Mouse (Mus musculus) retina, postnatal 1 day (tissue): Measurements from ENCODE around the gene Sema3c.

Experiments used
- DNase-seq: peaks from one replicate; pipeline ENCODE4 v3.0.0-alpha.2; 2012

Sema3c gene

GRCm38 (mm10) chr5:17648865-17649542 lies 74.9 kb downstream of the Sema3c start:
- DNase-seq = no peak

GRCm38 (mm10) chr5:17661223-17661622 lies 87.1 kb downstream of the Sema3c start:
- DNase-seq = no peak

DNA sequence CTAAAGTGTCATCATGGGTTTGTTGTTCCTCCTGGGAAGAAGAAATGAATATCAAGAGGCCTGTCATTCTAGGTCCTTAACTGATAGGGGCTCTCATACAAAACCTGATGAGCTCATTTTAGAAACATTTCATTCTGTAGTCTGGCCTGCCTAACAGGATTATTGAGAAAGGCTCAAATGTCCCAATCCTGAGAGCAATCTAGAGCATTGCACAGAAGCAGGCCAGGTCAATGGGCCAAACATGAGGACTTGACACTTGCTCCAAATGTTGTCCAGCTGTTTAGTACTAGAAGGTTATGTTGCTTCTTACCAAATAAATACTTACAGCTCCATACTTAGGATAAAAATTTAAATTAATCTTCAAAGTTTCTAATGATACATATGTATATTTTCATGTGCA lies 97.3 kb downstream of the Sema3c start:
- no peak for DNase-seq

- no peak for DNase-seq
These were observed 106.8 kb downstream of the Sema3c start for GRCm38 (mm10) chr5:17680862-17681261.

GRCm38 (mm10) chr5:17689121-17689520 lies 115.0 kb downstream of the Sema3c start:
- DNase-seq = no peak

GRCm38 (mm10) chr5:17689604-17690003 lies 115.5 kb downstream of the Sema3c start:
- no peak for DNase-seq

GRCm38 (mm10) chr5:17695366-17695765 lies 121.3 kb downstream of the Sema3c start:
- DNase-seq = no peak

DNA sequence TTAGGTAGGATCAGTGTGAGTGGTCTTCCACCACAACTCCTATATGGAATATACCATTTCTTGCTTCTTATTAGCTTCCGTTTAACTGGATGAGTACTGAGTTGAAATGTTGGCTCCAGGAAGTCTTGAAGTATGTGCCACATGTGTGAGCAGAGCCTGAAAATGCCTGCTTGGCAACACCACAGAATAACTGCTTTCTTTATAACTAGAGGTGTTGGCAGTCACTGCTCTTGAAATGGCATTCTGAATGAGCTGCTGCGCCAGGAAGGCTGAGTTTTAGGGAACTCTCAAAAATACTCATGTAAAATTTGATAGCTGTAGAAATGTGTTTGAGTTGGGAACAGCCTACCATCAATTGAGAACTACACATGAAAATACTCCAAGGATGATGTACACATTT lies 124.8 kb downstream of the Sema3c start:
- no peak for DNase-seq

GRCm38 (mm10) chr5:17704160-17704559 lies 130.1 kb downstream of the Sema3c start:
- DNase-seq = no peak

GRCm38 (mm10) chr5:17707086-17707485 lies 133.0 kb downstream of the Sema3c start:
- DNase-seq = no peak

- no peak for DNase-seq
These were observed 138.3 kb downstream of the Sema3c start for GRCm38 (mm10) chr5:17712374-17712773.

- no peak for DNase-seq
These were observed 141.1 kb downstream of the Sema3c start for GRCm38 (mm10) chr5:17715206-17715605.

DNA sequence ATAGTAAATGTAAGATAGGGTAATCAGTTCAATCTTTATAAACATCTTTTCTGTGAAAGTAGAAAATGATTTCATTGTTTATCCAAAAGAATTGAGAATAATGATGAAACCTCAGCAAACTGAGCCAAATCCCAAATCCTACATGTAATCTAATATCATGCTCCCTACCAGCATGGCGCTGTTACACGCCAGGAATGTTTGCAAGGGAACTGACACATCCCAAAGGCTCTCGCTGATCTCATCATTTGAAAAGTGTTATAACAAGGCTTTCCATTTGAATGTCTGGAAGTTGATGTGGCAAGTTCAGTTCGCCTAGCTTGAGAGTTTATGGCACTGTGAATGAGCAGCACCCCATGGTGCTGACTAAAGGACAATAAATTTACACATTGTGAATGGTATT lies 145.9 kb downstream of the Sema3c start:
- DNase-seq = no peak

DNA sequence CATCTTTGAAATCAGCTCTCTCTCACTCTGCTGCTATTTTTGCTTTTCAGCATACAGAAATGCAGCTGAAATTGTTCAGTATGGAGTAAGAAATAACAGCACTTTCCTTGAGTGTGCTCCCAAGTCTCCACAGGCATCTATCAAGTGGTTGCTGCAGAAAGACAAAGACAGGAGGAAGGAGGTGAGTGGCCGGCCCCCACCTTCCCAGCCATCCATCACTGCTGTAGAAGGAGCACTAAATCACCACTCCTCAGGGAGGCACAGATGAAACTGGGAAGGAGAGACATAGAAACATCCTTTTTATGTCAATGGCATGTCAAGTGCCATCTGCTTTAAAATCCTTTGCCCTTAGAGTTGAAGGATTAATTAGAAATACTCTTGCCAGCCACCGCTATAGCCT lies 149.9 kb downstream of the Sema3c start:
- DNase-seq = no peak

- DNase-seq = no peak
These were observed 154.0 kb downstream of the Sema3c start for GRCm38 (mm10) chr5:17728047-17728446.

- DNase-seq = peak; percentile 4
These were observed 165.7 kb downstream of the Sema3c start for GRCm38 (mm10) chr5:17739805-17740204.

GRCm38 (mm10) chr5:17746520-17746919 lies 172.4 kb downstream of the Sema3c start:
- DNase-seq = no peak

DNA sequence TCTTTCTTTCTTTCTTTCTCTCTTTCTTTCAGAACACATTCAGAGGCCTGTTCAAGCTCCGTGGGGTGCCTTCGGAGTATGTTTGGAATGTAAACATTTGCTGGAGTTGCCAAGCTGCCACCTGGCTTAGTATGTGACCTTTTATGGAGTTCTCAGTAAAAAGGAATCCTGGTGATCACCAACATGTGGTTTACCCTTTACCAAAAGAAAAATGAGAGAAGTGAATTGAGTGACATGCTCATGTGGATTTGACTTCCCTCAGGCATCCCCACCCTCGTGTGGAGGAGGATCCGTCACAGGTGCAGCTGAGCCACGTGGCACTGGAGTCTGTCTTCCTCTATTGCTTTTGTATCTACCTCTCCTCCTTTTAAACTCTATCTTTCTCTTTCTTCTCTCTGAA lies 173.1 kb downstream of the Sema3c start:
- no peak for DNase-seq

- no peak for DNase-seq
These were observed 174.2 kb downstream of the Sema3c start for GRCm38 (mm10) chr5:17748293-17748692.

DNA sequence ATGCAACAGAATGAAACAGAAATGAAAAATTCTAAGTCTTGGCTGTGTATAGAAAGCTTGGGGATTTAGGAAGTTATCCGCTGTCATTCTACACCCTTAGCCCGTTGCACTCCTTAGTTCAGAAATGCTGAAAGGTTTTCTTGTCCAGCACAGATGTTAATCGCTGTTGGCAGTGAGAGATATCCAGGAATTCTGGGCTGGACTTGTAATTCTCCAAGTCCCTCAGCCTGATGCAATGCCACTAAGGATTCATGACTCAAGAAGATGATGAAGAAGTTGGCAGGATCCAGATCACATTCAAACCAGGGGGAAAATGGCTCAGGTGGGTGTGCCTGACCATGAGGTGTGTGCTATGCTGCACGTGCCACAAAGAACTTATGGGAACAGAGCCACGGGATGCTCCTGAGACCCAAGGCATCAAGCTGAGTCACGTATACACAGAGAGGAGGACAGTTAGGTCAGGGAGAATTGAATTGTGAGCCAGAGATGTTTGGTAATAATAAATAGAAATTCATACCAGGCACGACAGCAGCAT lies 179.5 kb downstream of the Sema3c start:
- no peak for DNase-seq

- peak; percentile 66 for DNase-seq
These were observed 192.1 kb downstream of the Sema3c start for GRCm38 (mm10) chr5:17766006-17766677.

DNA sequence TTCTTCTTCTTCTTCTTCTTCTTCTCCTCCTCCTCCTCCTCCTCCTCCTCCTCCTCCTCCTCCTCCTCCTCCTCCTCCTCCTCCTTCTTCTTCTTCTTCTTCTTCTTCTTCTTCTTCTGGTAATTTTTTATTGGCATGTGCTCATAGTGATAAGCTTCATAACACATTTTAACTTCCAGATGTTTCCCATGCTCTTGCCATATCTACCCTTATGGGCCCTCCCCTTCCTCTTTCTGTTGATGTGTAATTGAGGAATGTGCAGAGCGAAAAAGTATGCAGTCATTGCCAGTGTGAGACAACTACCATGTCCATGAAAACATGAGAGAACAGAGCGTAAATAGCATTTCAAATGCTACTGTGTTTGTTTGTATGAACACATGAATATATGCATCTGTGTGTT lies 196.2 kb downstream of the Sema3c start:
- DNase-seq = no peak

DNA sequence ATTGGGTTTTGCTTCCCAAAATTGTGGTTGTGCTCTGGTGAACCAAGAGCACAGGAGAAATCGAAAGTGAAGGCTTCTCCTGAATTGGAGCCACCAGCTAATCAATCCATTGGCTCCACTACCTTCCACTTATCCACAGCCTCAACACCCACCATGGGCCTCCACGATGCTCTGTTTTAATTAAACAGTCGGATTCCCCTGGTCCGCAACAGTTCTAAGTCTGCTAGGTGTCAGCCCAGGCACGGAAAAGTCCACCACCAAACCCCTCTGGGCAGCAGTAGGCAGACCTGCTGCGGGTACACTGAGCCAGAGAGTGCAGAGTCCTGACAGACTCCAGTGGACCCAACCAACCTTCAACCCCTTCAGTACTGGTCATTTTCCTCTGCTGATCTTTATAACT lies 202.5 kb downstream of the Sema3c start:
- DNase-seq = peak; percentile 41
